Mouse (Mus musculus) forebrain, embryonic 16.5 days (tissue): ENCODE results near the gene Apoa4. TPM values are rescaled to one million over a fixed set of nuclear protein-coding genes. Genes with fewer than 3 reads are reported as not detected.

Experiments used
- ATAC-seq: fragments of 200-750 bp; cut with Nextera tagmentation; 2 replicates; pipeline ENCODE4 v1.8.0; 2017; ENCODE audit warnings: mild to moderate bottlenecking, moderate library complexity
- H3K27ac ChIP-seq: fragments of 300-500 bp; sonication (generic); 2 replicates; pipeline ENCODE4 v1.5.1; 2014; ENCODE audit warnings: low read length, control low read depth
- H3K27me3 ChIP-seq: fragments of 300-500 bp; sonication (generic); replicated peaks from 2 replicates; pipeline ENCODE4 v1.6.1; 2014; ENCODE audit warnings: low read length; ENCODE audit not compliant: control insufficient read depth, insufficient read depth
- H3K36me3 ChIP-seq: fragments of 300-500 bp; sonication (generic); 2 replicates; pipeline ENCODE4 v1.6.1; 2014; ENCODE audit not compliant: control insufficient read depth, insufficient read depth
- H3K4me1 ChIP-seq: fragments of 300-500 bp; sonication (generic); replicated peaks from 2 replicates; pipeline ENCODE4 v1.6.1; 2014; ENCODE audit warnings: low read length; ENCODE audit not compliant: control insufficient read depth, insufficient read depth
- H3K4me2 ChIP-seq: fragments of 300-500 bp; sonication (generic); 2 replicates; pipeline ENCODE4 v1.6.1; 2014; ENCODE audit warnings: mild to moderate bottlenecking, low read length, control low read depth
- H3K4me3 ChIP-seq: fragments of 300-500 bp; sonication (generic); replicated peaks from 2 replicates; pipeline ENCODE4 v1.5.1; 2014; ENCODE audit warnings: mild to moderate bottlenecking, low read length, control low read depth
- H3K9ac ChIP-seq: fragments of 300-500 bp; sonication (generic); replicated peaks from 2 replicates; pipeline ENCODE4 v1.6.1; 2014; ENCODE audit warnings: low read depth, low read length, control low read depth
- H3K9me3 ChIP-seq: fragments of 300-500 bp; sonication (generic); 2 replicates; pipeline ENCODE4 v1.6.1; 2016; ENCODE audit warnings: low read length; ENCODE audit not compliant: control insufficient read depth
- WGBS: fragments of 180-500 bp; shearing (Covaris S2); extraction: QIAGEN DNeasy Blood & Tissue Kit; methylation state at CpG from one replicate; pipeline ENCODE4 v1.1.7; 2014; 5-methylcytosine and 5-hydroxymethylcytosine counted together
- polyA plus RNA-seq: library from polyadenylated mRNA; unstranded; fragments of >200 nt; fragmentation: Nextera tagmentation; extraction: Ambion mirVana; gene quantifications from 2 replicates; pipeline ENCODE4 v1.2.1, GENCODE M21; 2015

Apoa4 gene
- polyA plus RNA-seq, 1 experiment from 2014 or later = not detected

GRCm38 (mm10) chr9:46235196-46235595 is 5.3 kb upstream of the Apoa4 start:
- Histone ChIP-seq H3K27me3 (no peaks in the 10 kb centered on the region), H3K4me1 (peaks cover 5% of the 10 kb centered on the region; the same call in 1 of the 2 replicates), H3K4me2 (no peak overlapping the region), H3K36me3 (no peaks in the 10 kb centered on the region), H3K4me3 (no peak overlapping the region), H3K27ac (no peak overlapping the region), H3K9me3 (no peaks in the 10 kb centered on the region), H3K9ac (no peak overlapping the region)
- no peak for ATAC-seq
- 91% methylated on average over 6 of the region's 6 CpGs for WGBS

GRCm38 (mm10) chr9:46235596-46235648 is 5.1 kb upstream of the Apoa4 start, which contains the start of gene Apoc3:
Gene Apoc3 (minus strand): TSS chr9:46235636.
- H3K9ac ChIP-seq = no peak within 1 kb of the TSS
- H3K4me1 ChIP-seq = peaks cover 3% of the 10 kb centered on the region; the same call in 1 of the 2 replicates
- no peak within 1 kb of the TSS for H3K4me3 ChIP-seq
- no peaks in the 10 kb centered on the region for H3K9me3 ChIP-seq
- H3K4me2 ChIP-seq = no peak within 1 kb of the TSS
- H3K36me3 ChIP-seq = no peaks in the 10 kb centered on the region
- no peaks in the 10 kb centered on the region for H3K27me3 ChIP-seq
- ATAC-seq = no peak
- no peak within 1 kb of the TSS for H3K27ac ChIP-seq

GRCm38 (mm10) chr9:46235649-46236048 is 4.8 kb upstream of the Apoa4 start:
- Histone ChIP-seq H3K36me3 (no peaks in the 10 kb centered on the region), H3K4me1 (peaks cover under 1% of the 10 kb centered on the region; the same call in 1 of the 2 replicates), H3K9ac (no peak overlapping the region), H3K4me2 (no peak overlapping the region), H3K9me3 (no peaks in the 10 kb centered on the region), H3K27me3 (no peaks in the 10 kb centered on the region), H3K4me3 (no peak overlapping the region), H3K27ac (no peak overlapping the region)
- 63% methylated on average over 4 of the region's 4 CpGs for WGBS
- ATAC-seq = no peak

GRCm38 (mm10) chr9:46238850-46239249 is 1.6 kb upstream of the Apoa4 start:
- no peak overlapping the region for H3K4me2 ChIP-seq
- H3K9ac ChIP-seq = no peak overlapping the region
- no peaks in the 10 kb centered on the region for H3K27me3 ChIP-seq
- no peaks in the 10 kb centered on the region for H3K36me3 ChIP-seq
- ATAC-seq = no peak
- 89% methylated on average over 7 of the region's 7 CpGs for WGBS
- no peak overlapping the region for H3K4me3 ChIP-seq
- no peaks in the 10 kb centered on the region for H3K9me3 ChIP-seq
- H3K4me1 ChIP-seq = no peaks in the 10 kb centered on the region
- H3K27ac ChIP-seq = no peak overlapping the region

GRCm38 (mm10) chr9:46241818-46242217 is 1.3 kb downstream of the Apoa4 start:
- Histone ChIP-seq H3K27me3 (no peaks in the 10 kb centered on the region), H3K4me1 (no peaks in the 10 kb centered on the region), H3K27ac (no peak overlapping the region), H3K9me3 (no peaks in the 10 kb centered on the region), H3K36me3 (no peaks in the 10 kb centered on the region), H3K9ac (no peak overlapping the region), H3K4me3 (no peak overlapping the region), H3K4me2 (no peak overlapping the region)
- no peak for ATAC-seq
- 83% methylated on average over 2 of the region's 2 CpGs for WGBS

GRCm38 (mm10) chr9:46243122-46243521 is 2.6 kb downstream of the Apoa4 start:
- Histone ChIP-seq H3K9me3 (no peaks in the 10 kb centered on the region), H3K9ac (no peak overlapping the region), H3K27me3 (no peaks in the 10 kb centered on the region), H3K36me3 (no peaks in the 10 kb centered on the region), H3K27ac (no peak overlapping the region), H3K4me2 (no peak overlapping the region), H3K4me1 (no peaks in the 10 kb centered on the region), H3K4me3 (no peak overlapping the region)
- ATAC-seq = no peak
- WGBS = 70% methylated on average over 4 of the region's 4 CpGs

GRCm38 (mm10) chr9:46243584-46243983 is 3.1 kb downstream of the Apoa4 start:
- no peaks in the 10 kb centered on the region for H3K36me3 ChIP-seq
- H3K4me2 ChIP-seq = no peak overlapping the region
- ATAC-seq = no peak
- H3K27me3 ChIP-seq = no peaks in the 10 kb centered on the region
- no peak overlapping the region for H3K4me3 ChIP-seq
- H3K4me1 ChIP-seq = no peaks in the 10 kb centered on the region
- no peak overlapping the region for H3K27ac ChIP-seq
- WGBS = 38% methylated on average over 8 of the region's 8 CpGs
- H3K9ac ChIP-seq = no peak overlapping the region
- H3K9me3 ChIP-seq = no peaks in the 10 kb centered on the region

- 24% methylated on average over 10 of the region's 11 CpGs for WGBS
- ATAC-seq = peak; percentile 83
- H3K9ac ChIP-seq = no peak overlapping the region
- no peak overlapping the region for H3K4me2 ChIP-seq
- H3K27me3 ChIP-seq = no peaks in the 10 kb centered on the region
- H3K4me1 ChIP-seq = no peaks in the 10 kb centered on the region
- H3K27ac ChIP-seq = no peak overlapping the region
- no peaks in the 10 kb centered on the region for H3K36me3 ChIP-seq
- no peaks in the 10 kb centered on the region for H3K9me3 ChIP-seq
- no peak overlapping the region for H3K4me3 ChIP-seq
Measured at GRCm38 (mm10) chr9:46246752-46247324, 6.3 kb downstream of the Apoa4 start.

- Histone ChIP-seq H3K27me3 (no peaks in the 10 kb centered on the region), H3K27ac (no peak overlapping the region), H3K4me3 (no peak overlapping the region), H3K4me2 (no peak overlapping the region), H3K36me3 (no peaks in the 10 kb centered on the region), H3K9me3 (no peaks in the 10 kb centered on the region), H3K9ac (no peak overlapping the region), H3K4me1 (no peaks in the 10 kb centered on the region)
- no peak for ATAC-seq
- WGBS = 92% methylated on average over 7 of the region's 7 CpGs
Measured at GRCm38 (mm10) chr9:46256177-46256576, 15.7 kb downstream of the Apoa4 start.

GRCm38 (mm10) chr9:46256658-46257385 is 16.3 kb downstream of the Apoa4 start:
- Histone ChIP-seq H3K36me3 (no peaks in the 10 kb centered on the region), H3K4me1 (no peaks in the 10 kb centered on the region), H3K4me3 (no peak overlapping the region), H3K27ac (no peak overlapping the region), H3K27me3 (no peaks in the 10 kb centered on the region), H3K4me2 (no peak overlapping the region), H3K9me3 (no peaks in the 10 kb centered on the region), H3K9ac (no peak overlapping the region)
- no peak for ATAC-seq
- WGBS = 89% methylated on average over 10 of the region's 10 CpGs
